Mouse (Mus musculus): ENCODE data around the gene Cnot11.

The Cnot11 gene

GRCm38 (mm10) chr1:39534831-39535230 lies at the start of gene Cnot11:
Gene Cnot11, plus strand, starts transcription at chr1:39534992.
- DNase-seq (ENCODE audit: low read depth) = no peak

GRCm38 (mm10) chr1:39487370-39487769 lies 47.4 kb upstream of the Cnot11 start:
- no peak for DNase-seq (ENCODE audit: low read depth)

GRCm38 (mm10) chr1:39493165-39493564 lies 41.6 kb upstream of the Cnot11 start:
- DNase-seq (ENCODE audit: low read depth) = no peak

- DNase-seq (ENCODE audit: low read depth) = no peak
Measured at GRCm38 (mm10) chr1:39493664-39494063, 41.1 kb upstream of the Cnot11 start.

- no peak for DNase-seq (ENCODE audit: low read depth)
Measured at GRCm38 (mm10) chr1:39496995-39497394, 37.8 kb upstream of the Cnot11 start.

- DNase-seq (ENCODE audit: low read depth) = no peak
Measured at GRCm38 (mm10) chr1:39497748-39498147, 37.0 kb upstream of the Cnot11 start.

- no peak for DNase-seq (ENCODE audit: low read depth)
Measured at GRCm38 (mm10) chr1:39499485-39499941, 35.3 kb upstream of the Cnot11 start.

- DNase-seq (ENCODE audit: low read depth) = no peak
Measured at GRCm38 (mm10) chr1:39502817-39503633, 31.8 kb upstream of the Cnot11 start.

- no peak for DNase-seq (ENCODE audit: low read depth)
Measured at GRCm38 (mm10) chr1:39504261-39504660, 30.5 kb upstream of the Cnot11 start.

GRCm38 (mm10) chr1:39505600-39505999 lies 29.2 kb upstream of the Cnot11 start:
- DNase-seq (ENCODE audit: low read depth) = no peak

- DNase-seq (ENCODE audit: low read depth) = no peak
Measured at GRCm38 (mm10) chr1:39511775-39512174, 23.0 kb upstream of the Cnot11 start.

GRCm38 (mm10) chr1:39512183-39512582 lies 22.6 kb upstream of the Cnot11 start:
- no peak for DNase-seq (ENCODE audit: low read depth)

GRCm38 (mm10) chr1:39515303-39515991 lies 19.3 kb upstream of the Cnot11 start:
- DNase-seq (ENCODE audit: low read depth) = no peak

GRCm38 (mm10) chr1:39521326-39521725 lies 13.5 kb upstream of the Cnot11 start:
- no peak for DNase-seq (ENCODE audit: low read depth)

- DNase-seq (ENCODE audit: low read depth) = peak; percentile 43
Measured at GRCm38 (mm10) chr1:39522519-39522918, 12.3 kb upstream of the Cnot11 start.

GRCm38 (mm10) chr1:39525763-39526162 lies 9.0 kb upstream of the Cnot11 start:
- peak; percentile 24 for DNase-seq (ENCODE audit: low read depth)

- no peak for DNase-seq (ENCODE audit: low read depth)
Measured at GRCm38 (mm10) chr1:39526371-39527167, 8.2 kb upstream of the Cnot11 start.

GRCm38 (mm10) chr1:39527432-39527831 lies 7.4 kb upstream of the Cnot11 start:
- peak; percentile 85 for DNase-seq (ENCODE audit: low read depth)

GRCm38 (mm10) chr1:39528319-39528718 lies 6.5 kb upstream of the Cnot11 start:
- no peak for DNase-seq (ENCODE audit: low read depth)

GRCm38 (mm10) chr1:39530258-39530943 lies 4.4 kb upstream of the Cnot11 start:
- peak; percentile 81 for DNase-seq (ENCODE audit: low read depth)

GRCm38 (mm10) chr1:39531036-39531435 lies 3.8 kb upstream of the Cnot11 start:
- no peak for DNase-seq (ENCODE audit: low read depth)

- no peak for DNase-seq (ENCODE audit: low read depth)
Measured at GRCm38 (mm10) chr1:39533917-39534316, 875 bp upstream of the Cnot11 start.

All from c-Kit-positive CD71-negative TER-119-negative erythroid progenitor cells, embryonic 14.5 days (primary cell).